Mouse (Mus musculus): Measurements from ENCODE around the gene Iyd. TPM values are rescaled to one million over a fixed set of nuclear protein-coding genes. Genes with fewer than 3 reads are reported as not detected.
A peak's percentile ranks its signal among the peaks of the same experiment; 100 is the strongest.
"Not testable (repeated sequence)": the region's sequence is repeated elsewhere in the genome, so short reads cannot be mapped to it uniquely, and the experiment has no call there.

Gene Iyd
- polyA plus RNA-seq (2015; fragmentation: Nextera tagmentation; extraction: Ambion mirVana) = 0.46 and 0.87 TPM in 2 replicates

DNA sequence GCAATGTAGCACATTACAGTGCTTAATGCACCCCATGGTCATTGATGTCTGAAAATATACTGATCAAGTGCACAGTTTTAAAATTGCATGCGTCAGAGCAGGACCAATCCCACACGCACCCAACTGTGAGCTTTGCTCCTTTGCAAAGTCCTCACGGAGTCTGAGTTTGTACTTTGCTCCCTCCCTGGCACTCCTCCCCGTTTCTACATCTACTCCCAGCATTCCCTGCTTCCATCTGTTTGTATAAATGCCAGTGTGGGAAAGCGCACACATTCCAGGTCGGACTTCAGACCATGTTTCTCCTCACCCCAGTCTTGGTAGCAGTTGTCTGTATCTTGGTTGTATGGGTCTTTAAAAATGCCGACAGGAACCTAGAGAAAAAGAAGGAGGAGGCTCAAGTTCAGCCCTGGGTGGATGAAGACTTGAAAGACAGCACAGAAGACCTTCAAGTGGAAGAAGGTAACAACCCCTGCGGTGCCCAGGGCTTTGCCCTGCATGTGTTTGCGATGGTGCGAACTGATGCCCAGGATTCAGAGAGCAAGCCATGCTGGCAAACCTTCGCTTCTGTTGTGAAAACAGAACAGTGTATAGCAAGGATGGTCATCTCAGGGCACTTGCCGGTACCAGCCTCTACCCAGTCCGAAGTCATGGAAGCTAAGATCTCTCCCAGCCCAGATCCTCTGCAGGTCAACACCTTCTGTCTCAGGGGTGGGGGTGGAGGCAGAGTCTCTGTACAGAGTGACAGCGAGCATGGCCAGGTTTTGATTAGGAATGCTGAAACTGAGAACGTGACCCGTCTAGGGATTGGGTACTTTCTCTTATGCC is at the start of gene Iyd:
TSS of gene Iyd (plus strand) at position 238 of the 825 bp plus-strand sequence.
- H3K4me2 ChIP-seq = no peak within 1 kb of the TSS
- no peak within 1 kb of the TSS for H3K27ac ChIP-seq
- ATAC-seq (ENCODE audit: insufficient number of reproducible peaks, insufficient read depth, low FRiP score, low TSS enrichment, low read depth) = no peak
- peaks cover 15% of the 10 kb centered on the region for H3K4me1 ChIP-seq
- 67% methylated on average over 16 of the region's 16 CpGs for WGBS
- H3K36me3 ChIP-seq = no peaks in the 10 kb centered on the region
- H3K9ac ChIP-seq = no peak within 1 kb of the TSS
- H3K4me3 ChIP-seq = no peak within 1 kb of the TSS
- H3K9me3 ChIP-seq = no peaks in the 10 kb centered on the region
- no peaks in the 10 kb centered on the region for H3K27me3 ChIP-seq

DNA sequence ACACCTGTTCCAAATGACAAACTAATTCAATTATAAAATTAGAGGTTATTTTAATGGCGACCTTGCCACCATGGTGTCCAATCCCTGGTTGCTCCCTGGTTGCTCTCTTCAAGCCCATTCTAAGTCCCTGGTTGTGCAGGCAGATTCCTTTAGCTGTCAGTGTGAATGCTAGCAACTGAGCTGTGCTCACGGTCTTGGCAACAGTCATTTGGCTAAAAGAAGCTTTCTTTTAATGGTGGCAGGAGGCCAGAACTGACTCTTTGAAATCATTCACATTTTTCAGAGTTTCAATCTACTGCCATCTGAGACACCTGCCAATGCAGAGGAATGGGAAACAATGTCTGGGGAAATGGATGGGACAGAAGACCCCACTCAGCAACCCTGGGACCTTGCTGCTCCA is 43.2 kb upstream of the Iyd start:
- Histone ChIP-seq H3K4me2 (no peak overlapping the region), H3K4me1 (no peaks in the 10 kb centered on the region), H3K36me3 (no peaks in the 10 kb centered on the region), H3K9me3 (peaks cover 7% of the 10 kb centered on the region; the same call in 1 of the 2 replicates), H3K27ac (no peak overlapping the region), H3K4me3 (no peak overlapping the region), H3K27me3 (no peaks in the 10 kb centered on the region), H3K9ac (no peak overlapping the region)
- 76% methylated on average over 2 of the region's 2 CpGs for WGBS
- no peak for ATAC-seq (ENCODE audit: insufficient number of reproducible peaks, insufficient read depth, low FRiP score, low TSS enrichment, low read depth)

DNA sequence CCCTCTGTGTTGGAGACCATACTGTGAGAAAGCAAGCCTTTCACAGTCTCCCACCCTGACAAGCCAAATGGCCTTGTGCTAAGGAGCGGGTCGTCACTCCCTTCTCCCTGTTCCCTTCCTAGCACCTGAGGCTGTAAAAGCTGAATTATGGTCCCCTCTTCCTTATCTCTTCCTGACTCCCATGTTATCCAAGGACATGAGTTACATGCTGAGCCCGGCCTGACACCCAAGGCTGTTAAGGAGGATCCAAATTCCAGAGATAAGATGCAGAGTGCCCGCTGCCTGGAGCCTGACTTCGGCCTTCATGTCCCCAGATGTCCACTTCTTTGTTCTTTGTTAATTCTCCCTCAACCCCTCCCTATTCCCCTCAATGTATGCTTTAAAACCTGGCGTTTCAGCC is 39.2 kb upstream of the Iyd start:
- not testable (repeated sequence) for H3K9ac ChIP-seq; H3K4me3 ChIP-seq; H3K27ac ChIP-seq; H3K4me2 ChIP-seq; H3K36me3 ChIP-seq; ATAC-seq (ENCODE audit: insufficient number of reproducible peaks, insufficient read depth, low FRiP score, low TSS enrichment, low read depth); H3K4me1 ChIP-seq; H3K9me3 ChIP-seq; H3K27me3 ChIP-seq
- 90% methylated on average over 6 of the region's 6 CpGs for WGBS

DNA sequence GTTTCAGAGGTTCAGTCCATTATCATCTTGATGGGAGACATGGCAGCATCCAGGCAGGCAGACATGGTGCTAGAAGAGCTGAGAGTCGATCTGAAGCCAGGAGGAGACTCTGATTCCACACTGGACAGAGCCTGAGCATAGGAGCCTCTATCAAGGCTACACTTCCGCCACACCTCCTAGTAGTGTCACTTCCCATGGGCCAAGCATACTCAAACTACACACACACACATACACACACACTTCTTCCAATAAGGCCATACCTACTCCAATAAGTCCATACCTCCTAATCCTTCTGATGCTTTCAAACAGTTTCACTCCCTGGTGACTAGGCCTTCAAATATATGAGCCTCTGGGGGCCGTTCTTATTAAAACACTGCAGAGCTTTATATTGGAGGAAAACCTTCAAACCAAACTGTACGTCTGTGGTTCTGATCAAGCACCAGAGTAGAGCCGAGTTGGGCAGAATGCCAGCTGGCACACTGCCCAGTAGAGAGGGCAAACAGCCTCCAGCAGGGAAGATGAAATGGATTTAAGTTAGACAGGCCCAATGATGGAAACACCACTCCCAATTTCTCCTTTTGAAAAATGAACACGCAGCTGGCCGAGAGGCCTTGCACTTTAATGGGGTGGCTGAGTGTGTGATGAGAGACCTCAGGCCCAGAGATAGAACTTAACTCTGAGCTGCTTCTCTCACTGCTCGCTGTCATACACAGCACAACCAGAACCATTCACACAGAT is 32.4 kb upstream of the Iyd start:
- H3K4me1 ChIP-seq = peaks cover 28% of the 10 kb centered on the region
- WGBS = 37% methylated on average over 8 of the region's 8 CpGs
- peak overlapping the region; percentile 40; the same call in 1 of the 2 replicates for H3K27ac ChIP-seq

DNA sequence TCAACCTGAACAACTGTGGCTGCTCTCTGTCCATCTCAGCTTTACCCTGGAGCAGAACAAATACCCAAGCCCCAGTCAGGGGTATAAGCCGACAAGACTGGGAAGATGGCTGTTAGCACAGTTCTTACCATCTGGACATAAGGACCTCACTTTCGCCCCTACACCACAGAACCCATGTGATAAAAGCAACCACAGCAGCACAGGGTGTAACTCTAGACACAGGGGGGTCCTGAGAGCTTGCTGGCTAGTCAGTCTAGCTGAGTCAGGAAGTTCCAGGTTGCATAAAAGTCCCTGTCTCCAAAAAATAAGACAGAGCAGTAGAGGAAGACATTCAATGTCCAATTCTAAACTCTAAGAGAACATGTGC is 31.8 kb upstream of the Iyd start:
- no peak for ATAC-seq (ENCODE audit: insufficient number of reproducible peaks, insufficient read depth, low FRiP score, low TSS enrichment, low read depth)
- H3K27ac ChIP-seq = peak overlapping the region; percentile 40; the same call in 1 of the 2 replicates
- no peaks in the 10 kb centered on the region for H3K36me3 ChIP-seq
- no peaks in the 10 kb centered on the region for H3K9me3 ChIP-seq
- no peak overlapping the region for H3K4me3 ChIP-seq
- 62% methylated on average over 2 of the region's 2 CpGs for WGBS
- no peak overlapping the region for H3K4me2 ChIP-seq
- H3K4me1 ChIP-seq = peaks cover 28% of the 10 kb centered on the region
- no peak overlapping the region for H3K9ac ChIP-seq
- H3K27me3 ChIP-seq = no peaks in the 10 kb centered on the region

More for the DNA sequence above, 32.4 kb upstream of the Iyd start:
- Histone ChIP-seq H3K4me3 (no peak overlapping the region), H3K36me3 (no peaks in the 10 kb centered on the region), H3K9ac (no peak overlapping the region), H3K27me3 (no peaks in the 10 kb centered on the region), H3K9me3 (no peaks in the 10 kb centered on the region), H3K4me2 (no peak overlapping the region)
- peak; percentile 68 for ATAC-seq (ENCODE audit: insufficient number of reproducible peaks, insufficient read depth, low FRiP score, low TSS enrichment, low read depth)

DNA sequence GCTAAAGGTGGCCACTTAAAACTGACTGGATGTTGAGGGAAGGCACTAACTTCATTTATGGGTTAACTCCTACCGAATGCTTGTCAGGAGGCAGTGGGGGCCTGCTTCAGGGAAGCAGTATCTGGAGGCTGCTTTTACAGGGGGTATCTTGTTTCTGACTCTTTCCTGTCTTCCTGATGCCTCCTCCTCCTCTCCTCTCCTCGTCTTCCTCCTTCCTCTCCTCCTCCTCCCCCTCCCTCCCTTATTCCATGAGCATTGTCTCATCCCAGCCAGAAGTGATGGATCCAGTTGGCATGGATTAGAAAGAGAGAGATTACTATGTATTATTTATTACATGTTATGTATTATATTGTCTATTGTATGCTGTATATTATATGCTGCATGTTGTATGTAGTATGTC is 31.3 kb upstream of the Iyd start:
- ATAC-seq (ENCODE audit: insufficient number of reproducible peaks, insufficient read depth, low FRiP score, low TSS enrichment, low read depth) = no peak
- H3K36me3 ChIP-seq = no peaks in the 10 kb centered on the region
- no peaks in the 10 kb centered on the region for H3K27me3 ChIP-seq
- H3K9ac ChIP-seq = no peak overlapping the region
- no peak overlapping the region for H3K27ac ChIP-seq
- H3K4me3 ChIP-seq = no peak overlapping the region
- no peaks in the 10 kb centered on the region for H3K9me3 ChIP-seq
- WGBS = 45% methylated on average over 2 of the region's 2 CpGs
- peaks cover 28% of the 10 kb centered on the region for H3K4me1 ChIP-seq
- H3K4me2 ChIP-seq = no peak overlapping the region

DNA sequence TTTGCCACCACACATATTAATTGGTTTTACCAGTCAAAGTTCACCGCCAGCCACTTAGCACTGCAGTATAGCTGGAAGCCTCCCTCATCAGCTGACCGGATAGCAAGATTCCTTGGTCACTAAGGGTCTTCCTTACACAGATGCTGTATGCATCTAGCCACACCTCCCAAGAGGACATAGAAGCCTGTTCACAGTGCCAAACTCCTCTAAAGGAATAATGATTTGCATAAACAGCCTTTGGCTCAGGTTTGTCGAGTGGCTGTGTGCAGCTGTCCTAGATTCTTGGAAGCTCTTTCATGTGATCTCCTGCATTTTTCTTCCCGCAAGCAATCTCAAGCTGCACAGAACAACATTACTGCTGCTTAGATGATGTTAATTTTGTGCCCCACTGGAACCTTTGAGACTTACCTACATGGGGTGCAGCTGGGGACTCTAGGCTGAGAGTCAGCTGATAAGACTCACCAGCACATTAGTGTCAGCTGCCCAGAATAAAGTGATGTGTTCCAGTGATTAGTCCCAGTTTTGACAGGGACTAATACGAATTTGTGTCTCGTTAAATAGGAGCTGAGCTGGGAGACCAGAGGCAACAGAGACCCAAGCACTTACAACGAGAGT is 30.3 kb upstream of the Iyd start:
- Histone ChIP-seq H3K36me3 (no peaks in the 10 kb centered on the region), H3K9ac (no peak overlapping the region), H3K9me3 (no peaks in the 10 kb centered on the region), H3K27me3 (no peaks in the 10 kb centered on the region), H3K4me3 (no peak overlapping the region), H3K4me1 (peaks cover 28% of the 10 kb centered on the region), H3K4me2 (no peak overlapping the region), H3K27ac (no peak overlapping the region)
- 52% methylated on average over 7 of the region's 7 CpGs for WGBS
- ATAC-seq (ENCODE audit: insufficient number of reproducible peaks, insufficient read depth, low FRiP score, low TSS enrichment, low read depth) = no peak

DNA sequence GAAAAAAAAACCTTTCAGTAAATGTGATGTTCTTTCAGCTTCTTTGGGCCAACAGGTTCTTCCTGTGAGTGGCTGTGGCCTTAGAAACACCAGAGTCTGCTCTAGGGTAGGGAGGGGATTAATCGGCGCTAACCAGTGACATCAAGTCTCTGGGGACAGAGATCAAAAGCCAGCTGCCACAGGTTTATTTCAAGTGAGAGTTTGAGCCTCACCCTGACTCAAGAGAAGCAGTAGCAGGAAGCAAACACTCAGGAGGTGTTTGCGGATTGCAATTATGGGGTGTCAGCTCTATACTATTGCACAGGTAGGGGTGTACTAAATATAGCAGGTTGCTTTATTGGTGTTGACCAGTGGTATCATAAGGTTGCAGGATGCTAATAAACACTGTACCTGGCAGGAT is 29.6 kb upstream of the Iyd start:
- peaks cover 28% of the 10 kb centered on the region for H3K4me1 ChIP-seq
- WGBS = 63% methylated on average over 3 of the region's 3 CpGs
- H3K4me2 ChIP-seq = no peak overlapping the region
- H3K27me3 ChIP-seq = no peaks in the 10 kb centered on the region
- ATAC-seq (ENCODE audit: insufficient number of reproducible peaks, insufficient read depth, low FRiP score, low TSS enrichment, low read depth) = no peak
- H3K27ac ChIP-seq = no peak overlapping the region
- no peaks in the 10 kb centered on the region for H3K9me3 ChIP-seq
- H3K9ac ChIP-seq = no peak overlapping the region
- no peaks in the 10 kb centered on the region for H3K36me3 ChIP-seq
- H3K4me3 ChIP-seq = no peak overlapping the region

DNA sequence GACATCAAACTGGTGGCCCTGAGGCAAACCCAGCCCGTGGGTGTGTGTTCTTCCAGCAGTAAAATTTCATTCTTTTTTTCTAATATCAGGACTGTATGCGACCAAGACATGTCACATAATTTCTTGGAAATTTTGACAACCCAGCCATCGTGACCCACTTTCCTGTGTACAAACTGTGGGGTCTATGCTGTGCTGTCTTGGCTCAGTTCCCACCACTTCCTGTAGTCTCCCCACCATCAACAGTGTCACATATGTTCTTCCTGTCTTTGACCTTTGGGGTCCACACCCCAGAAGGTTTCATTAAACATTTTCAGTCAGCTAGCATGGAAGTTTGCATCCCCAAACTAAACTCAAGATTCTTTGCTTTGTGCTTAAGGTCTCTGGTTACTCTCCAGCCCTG is 28.6 kb upstream of the Iyd start:
- Histone ChIP-seq H3K27ac (no peak overlapping the region), H3K4me3 (no peak overlapping the region), H3K27me3 (no peaks in the 10 kb centered on the region), H3K36me3 (no peaks in the 10 kb centered on the region), H3K4me2 (no peak overlapping the region), H3K9ac (no peak overlapping the region), H3K9me3 (no peaks in the 10 kb centered on the region), H3K4me1 (peaks cover 28% of the 10 kb centered on the region)
- no peak for ATAC-seq (ENCODE audit: insufficient number of reproducible peaks, insufficient read depth, low FRiP score, low TSS enrichment, low read depth)
- 50% methylated on average over 3 of the region's 3 CpGs for WGBS

DNA sequence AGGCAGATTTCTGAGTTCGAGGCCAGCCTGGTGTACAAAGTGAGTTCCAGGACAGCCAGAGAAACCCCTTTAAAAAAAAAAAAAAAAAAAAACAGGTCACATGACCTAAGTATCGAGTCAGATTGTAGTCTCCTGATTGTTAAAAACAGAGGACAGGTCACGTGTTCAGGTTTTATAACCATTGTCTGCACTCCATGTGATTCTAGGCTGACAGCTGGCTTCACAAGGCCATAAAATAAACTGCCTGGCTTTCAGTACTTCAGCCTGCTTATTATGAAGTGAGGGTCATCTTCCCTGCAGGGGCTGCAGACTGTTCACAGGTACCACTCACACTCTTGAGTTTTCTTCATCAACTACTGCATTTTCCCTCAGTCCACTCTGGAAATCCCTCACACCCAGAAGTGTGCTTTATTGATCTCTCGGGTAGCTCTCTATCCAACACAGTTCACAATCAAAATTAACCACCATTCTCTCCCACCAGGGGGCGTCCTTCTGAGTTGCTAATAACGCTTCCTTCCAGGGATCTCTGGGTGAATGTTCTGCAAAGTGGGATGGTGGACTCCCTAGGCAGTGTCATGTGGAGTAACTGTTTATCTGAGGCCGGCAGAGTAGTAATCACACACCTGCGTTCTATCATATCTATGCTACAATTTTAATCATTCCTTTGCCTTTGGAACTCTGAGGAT is 27.3 kb upstream of the Iyd start:
- ATAC-seq (ENCODE audit: insufficient number of reproducible peaks, insufficient read depth, low FRiP score, low TSS enrichment, low read depth) = no peak
- H3K4me1 ChIP-seq = peaks cover 23% of the 10 kb centered on the region
- no peaks in the 10 kb centered on the region for H3K9me3 ChIP-seq
- no peaks in the 10 kb centered on the region for H3K36me3 ChIP-seq
- no peak overlapping the region for H3K4me3 ChIP-seq
- 75% methylated on average over 8 of the region's 8 CpGs for WGBS
- H3K9ac ChIP-seq = no peak overlapping the region
- no peak overlapping the region for H3K4me2 ChIP-seq
- H3K27me3 ChIP-seq = no peaks in the 10 kb centered on the region
- H3K27ac ChIP-seq = no peak overlapping the region

DNA sequence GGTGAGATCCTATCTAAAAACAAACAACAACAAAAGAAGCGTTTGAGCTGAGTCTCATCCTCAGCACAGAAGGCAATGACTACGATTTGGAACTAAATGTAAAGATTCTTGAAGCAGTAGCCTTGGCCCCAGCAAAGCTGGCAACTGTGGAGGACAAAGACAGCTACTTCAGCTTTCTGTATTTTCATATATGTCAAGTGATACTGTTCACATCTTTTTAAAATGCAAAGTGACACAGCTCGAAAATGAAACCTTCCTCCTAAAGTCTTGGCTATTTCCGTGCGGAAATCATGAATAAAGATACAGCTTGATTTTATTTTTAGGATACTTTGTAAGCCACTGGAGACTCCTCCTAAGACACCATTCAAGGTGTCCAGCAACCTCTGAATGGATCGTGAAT is 26.1 kb upstream of the Iyd start:
- no peaks in the 10 kb centered on the region for H3K27me3 ChIP-seq
- H3K4me2 ChIP-seq = no peak overlapping the region
- no peak overlapping the region for H3K4me3 ChIP-seq
- no peak for ATAC-seq (ENCODE audit: insufficient number of reproducible peaks, insufficient read depth, low FRiP score, low TSS enrichment, low read depth)
- H3K4me1 ChIP-seq = peaks cover 12% of the 10 kb centered on the region; the same call in 1 of the 2 replicates
- no peak overlapping the region for H3K27ac ChIP-seq
- H3K9me3 ChIP-seq = no peaks in the 10 kb centered on the region
- H3K9ac ChIP-seq = no peak overlapping the region
- 68% methylated on average over 6 of the region's 6 CpGs for WGBS
- no peaks in the 10 kb centered on the region for H3K36me3 ChIP-seq
